In the genomic region with DNA sequence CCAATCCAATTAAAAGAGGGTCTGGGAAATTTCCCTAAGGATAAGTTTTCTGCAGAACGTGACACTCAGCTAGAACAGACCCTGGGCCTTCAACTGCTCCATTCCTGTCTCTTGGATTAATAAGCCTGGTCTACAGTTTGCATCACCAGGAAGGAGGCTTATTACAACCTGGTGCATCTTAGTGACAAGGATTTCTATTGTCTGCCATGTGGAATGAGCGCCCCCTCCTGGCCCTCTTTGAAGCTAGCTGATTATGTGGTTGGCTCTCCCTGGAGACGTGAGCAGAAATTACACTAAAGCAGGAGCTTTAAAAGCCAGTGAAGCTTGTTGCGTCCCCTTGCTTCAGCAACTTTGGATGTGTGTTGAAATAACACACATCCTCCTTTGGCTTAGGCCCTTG, we compare ENCODE assay signal across 8 mouse cellular contexts. TPM values are rescaled to one million over a fixed set of nuclear protein-coding genes. Genes with fewer than 3 reads are reported as not detected.
A peak's percentile ranks its signal among the peaks of the same experiment; 100 is the strongest.
DNase-seq lines count a peak whose midpoint lies in the region; ATAC-seq and TF ChIP-seq lines count a peak whose summit lies in the region.

No protein-coding gene starts in this region.

- 4% methylated on average over 4 of the region's 4 CpGs for WGBS in small intestine, adult 2 months

- TF ChIP-seq CTCF in small intestine, adult 2 months (IDR thresholded peaks at IDR 0.05; ENCODE audit: extremely low read depth, insufficient read length, insufficient replicate concordance, low read depth, low read length), result peak; percentile 59; the same call in 1 of the 2 replicates

- intact Hi-C loops in gastrocnemius, postnatal 14 days (cut with DNase I; ENCODE audit: low total_unique reads), result loop anchor here (5.0 kb wide), 1 partner anchor 91 kb away; no protein-coding TSS in a partner anchor

- peak; percentile 70 to 73 for DNase-seq in B cell, adult 2 months
- DNase-seq in NIH3T3 (ENCODE audit: low read depth), result peak; percentile 90
- peak; percentile 79 to 88 for DNase-seq in cerebellum, postnatal 14 days
- peak; percentile 64 for DNase-seq in gastrocnemius, postnatal 14 days
- DNase-seq in layer of hippocampus, adult 8-10 months (ENCODE audit: low spot score in 2 of 2), result peak; percentile 47 to 81
- DNase-seq in lung, postnatal 36 days, result peak; percentile 82

- H3K4me3 ChIP-seq in small intestine, adult 2 months (ENCODE audit: low read depth, low read length), result no peak overlapping the region

- no peaks in the 10 kb centered on the region for H3K36me3 ChIP-seq in small intestine, adult 2 months (ENCODE audit: control insufficient read depth, insufficient read depth, low read length)

- no peaks in the 10 kb centered on the region for H3K4me1 ChIP-seq in small intestine, adult 2 months (ENCODE audit: control insufficient read depth, insufficient read depth, insufficient read length, low read length)

- no peak for TF ChIP-seq POLR2A in small intestine, adult 2 months (IDR thresholded peaks at IDR 0.05; ENCODE audit: low read depth, low read length)

- H3K27ac ChIP-seq in small intestine, adult 2 months (ENCODE audit: insufficient read depth, low read depth, low read length), result no peak overlapping the region

- no peak for ATAC-seq in inflammation-experienced regulatory T-cells, adult 6 months

- no peaks in the 10 kb centered on the region for H3K27me3 ChIP-seq in small intestine, adult 2 months (ENCODE audit: control insufficient read depth, insufficient read depth, low read length)

RNA-seq across cellular contexts. Expression of gene Cd207, which starts 4.3 kb away (rescaled TPM):
- total RNA-seq in gastrocnemius, postnatal 14 days (2021), result not detected
- not detected for total RNA-seq in layer of hippocampus, adult 8-10 months (2022)
- not detected in 2 replicates for polyA plus RNA-seq in small intestine, adult 2 months (2012; rRNA removed)
- polyA plus RNA-seq in inflammation-experienced regulatory T-cells, adult 6 months (2017; shearing (Covaris generic)), result not detected

RNA-seq across cellular contexts. Expression of gene Clec4f, which starts 17.4 kb away (rescaled TPM):
- total RNA-seq in gastrocnemius, postnatal 14 days (2021), result not detected
- total RNA-seq in layer of hippocampus, adult 8-10 months (2022), result not detected
- not detected in 2 replicates for polyA plus RNA-seq in small intestine, adult 2 months (2012; rRNA removed)
- polyA plus RNA-seq in inflammation-experienced regulatory T-cells, adult 6 months (2017; shearing (Covaris generic)), result not detected

RNA-seq across cellular contexts. Expression of gene Vax2, which starts 37.7 kb away (rescaled TPM):
- total RNA-seq in gastrocnemius, postnatal 14 days (2021), result not detected
- total RNA-seq in layer of hippocampus, adult 8-10 months (2022), result not detected
- 0.15 TPM in 1 of 2 replicates, not detected in the other for polyA plus RNA-seq in small intestine, adult 2 months (2012; rRNA removed)
- polyA plus RNA-seq in inflammation-experienced regulatory T-cells, adult 6 months (2017; shearing (Covaris generic)), result 1 to 10 TPM in 1 of 3 experiments, not detected in 2; 1.3 TPM
